Mouse (Mus musculus): ENCODE data around the gene Trem3. TPM values are rescaled to one million over a fixed set of nuclear protein-coding genes. Genes with fewer than 3 reads are reported as not detected.

Gene Trem3
- polyA plus RNA-seq, 1 experiment from 2014 or later = not detected

DNA sequence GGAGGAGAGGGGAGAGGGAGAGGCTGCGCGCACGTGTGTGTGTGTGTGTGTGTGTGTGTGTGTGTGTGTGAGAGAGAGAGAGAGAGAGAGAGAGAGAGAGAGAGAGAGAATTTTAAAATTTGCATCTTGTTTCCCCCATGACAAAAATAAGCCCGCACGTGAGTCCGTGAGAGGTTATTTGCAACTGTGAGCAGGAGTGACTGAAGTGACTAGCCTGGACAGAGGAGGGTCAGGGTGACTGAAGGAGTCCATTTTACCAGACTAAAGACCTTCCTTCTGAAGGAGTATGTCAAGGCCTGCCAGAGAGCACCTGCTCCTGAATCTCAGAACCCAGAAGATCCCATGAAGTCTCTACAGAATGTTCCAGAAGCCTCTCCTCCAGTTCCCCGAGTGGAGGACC is 52.2 kb downstream of the Trem3 start:
- DNase-seq (ENCODE audit: low spot score) (no peak), ATAC-seq (no peak)
- no peaks in the 10 kb centered on the region for H3K4me1 ChIP-seq (ENCODE audit: control insufficient read depth, insufficient read depth, low read length)
- no peak overlapping the region for H3K4me3 ChIP-seq (ENCODE audit: low read depth, low read length)
- H3K27ac ChIP-seq (ENCODE audit: low read depth, low read length) = no peak overlapping the region
- no peak overlapping the region for H3K4me2 ChIP-seq (ENCODE audit: low read length)
- no peak overlapping the region for H3K9ac ChIP-seq (ENCODE audit: low read length)
- H3K27me3 ChIP-seq (replicated peaks; ENCODE audit: control insufficient read depth, insufficient read depth, low read length) = no peaks in the 10 kb centered on the region
- WGBS = 53% methylated on average over 7 of the region's 7 CpGs
- H3K36me3 ChIP-seq (ENCODE audit: control insufficient read depth, insufficient read depth, low read length) = no peaks in the 10 kb centered on the region
- no peaks in the 10 kb centered on the region for H3K9me3 ChIP-seq (replicated peaks; ENCODE audit: control insufficient read depth, low read length)

DNA sequence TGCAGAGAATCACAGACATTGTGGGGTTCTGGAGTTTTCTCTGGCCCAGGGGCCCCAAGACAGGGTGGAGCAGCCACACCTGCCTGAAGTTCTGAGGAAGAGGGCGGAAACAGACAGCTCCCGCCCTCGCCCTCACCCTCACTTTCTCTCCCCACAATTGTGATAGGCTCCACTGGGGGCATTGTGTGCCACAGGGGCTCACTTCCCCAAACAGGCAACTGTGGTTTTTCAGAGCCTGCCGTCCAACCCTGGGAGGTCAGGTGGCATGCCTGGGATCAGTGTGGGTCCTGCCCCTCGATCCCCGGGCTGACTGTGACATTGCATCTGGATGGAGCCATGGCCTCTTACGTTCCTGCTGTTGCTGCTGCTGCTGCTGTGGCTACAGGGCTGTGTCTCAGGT is 52.6 kb downstream of the Trem3 start:
- no peak for ATAC-seq
- Histone ChIP-seq H3K9ac (ENCODE audit: low read length) (no peak overlapping the region), H3K27me3 (replicated peaks; ENCODE audit: control insufficient read depth, insufficient read depth, low read length) (no peaks in the 10 kb centered on the region), H3K4me1 (ENCODE audit: control insufficient read depth, insufficient read depth, low read length) (no peaks in the 10 kb centered on the region), H3K36me3 (ENCODE audit: control insufficient read depth, insufficient read depth, low read length) (no peaks in the 10 kb centered on the region), H3K27ac (ENCODE audit: low read depth, low read length) (no peak overlapping the region), H3K4me3 (ENCODE audit: low read depth, low read length) (no peak overlapping the region), H3K9me3 (replicated peaks; ENCODE audit: control insufficient read depth, low read length) (no peaks in the 10 kb centered on the region), H3K4me2 (ENCODE audit: low read length) (no peak overlapping the region)
- DNase-seq (ENCODE audit: low spot score) = no peak
- 85% methylated on average over 7 of the region's 7 CpGs for WGBS

DNA sequence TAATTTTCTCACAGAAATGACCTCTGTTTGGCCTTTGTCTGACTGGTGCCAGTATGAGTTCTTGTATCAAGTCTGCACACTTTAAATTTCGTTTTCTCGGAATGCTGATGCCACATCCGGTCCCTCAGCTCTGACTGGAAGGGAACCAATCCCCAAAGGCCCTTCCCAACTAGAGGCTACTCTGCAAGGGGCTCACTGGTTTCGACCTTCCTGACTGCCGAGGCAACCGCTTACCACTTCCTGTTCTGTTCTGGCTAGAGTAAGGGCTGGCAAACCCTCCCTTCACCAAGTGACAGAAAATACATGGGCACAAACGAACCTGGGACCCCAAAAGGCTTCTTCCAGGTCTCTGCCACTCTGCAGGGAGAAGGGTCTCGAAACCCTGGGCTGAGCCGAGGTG is 53.3 kb downstream of the Trem3 start:
- ATAC-seq (no peak), DNase-seq (ENCODE audit: low spot score) (no peak)
- Histone ChIP-seq H3K4me2 (ENCODE audit: low read length) (no peak overlapping the region), H3K27me3 (replicated peaks; ENCODE audit: control insufficient read depth, insufficient read depth, low read length) (no peaks in the 10 kb centered on the region), H3K9me3 (replicated peaks; ENCODE audit: control insufficient read depth, low read length) (no peaks in the 10 kb centered on the region), H3K4me1 (ENCODE audit: control insufficient read depth, insufficient read depth, low read length) (no peaks in the 10 kb centered on the region), H3K9ac (ENCODE audit: low read length) (no peak overlapping the region), H3K36me3 (ENCODE audit: control insufficient read depth, insufficient read depth, low read length) (no peaks in the 10 kb centered on the region), H3K4me3 (ENCODE audit: low read depth, low read length) (no peak overlapping the region), H3K27ac (ENCODE audit: low read depth, low read length) (no peak overlapping the region)
- 83% methylated on average over 9 of the region's 9 CpGs for WGBS

DNA sequence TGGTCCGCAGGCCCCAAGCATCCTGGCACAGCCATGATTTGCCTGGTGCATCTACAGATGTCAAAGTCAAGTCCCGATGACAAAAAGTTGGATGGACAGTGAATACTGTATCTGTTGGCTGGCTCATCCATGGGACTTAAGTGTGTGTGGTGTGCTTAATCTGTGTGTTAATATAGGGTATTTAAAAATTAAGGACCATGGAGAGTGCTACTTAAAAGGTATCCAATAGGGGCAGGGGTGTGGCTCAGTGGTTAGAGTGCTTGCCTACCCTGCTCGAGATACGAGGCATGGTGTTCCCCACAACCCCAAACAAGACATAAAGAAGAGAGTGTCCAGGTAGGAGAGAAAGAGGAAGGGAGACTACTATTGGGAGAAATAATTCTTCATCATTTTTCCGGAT is 54.2 kb downstream of the Trem3 start:
- ATAC-seq (no peak), DNase-seq (ENCODE audit: low spot score) (no peak)
- no peak overlapping the region for H3K9ac ChIP-seq (ENCODE audit: low read length)
- no peaks in the 10 kb centered on the region for H3K9me3 ChIP-seq (replicated peaks; ENCODE audit: control insufficient read depth, low read length)
- H3K36me3 ChIP-seq (ENCODE audit: control insufficient read depth, insufficient read depth, low read length) = no peaks in the 10 kb centered on the region
- H3K4me2 ChIP-seq (ENCODE audit: low read length) = no peak overlapping the region
- no peak overlapping the region for H3K4me3 ChIP-seq (ENCODE audit: low read depth, low read length)
- no peaks in the 10 kb centered on the region for H3K4me1 ChIP-seq (ENCODE audit: control insufficient read depth, insufficient read depth, low read length)
- WGBS = 92% methylated on average over 5 of the region's 5 CpGs
- no peaks in the 10 kb centered on the region for H3K27me3 ChIP-seq (replicated peaks; ENCODE audit: control insufficient read depth, insufficient read depth, low read length)
- no peak overlapping the region for H3K27ac ChIP-seq (ENCODE audit: low read depth, low read length)

Other genes starting within 250 kb of the Trem3 start
- not detected in 2 replicates for gene 1700122O11Rik, start 209.5 kb upstream of the Trem3 start, polyA plus RNA-seq (2014; fragmentation: Nextera tagmentation; extraction: Ambion mirVana)
- gene 1700067P10Rik, start 158.5 kb upstream of the Trem3 start, polyA plus RNA-seq (2014; fragmentation: Nextera tagmentation; extraction: Ambion mirVana) = not detected in 2 replicates
- not detected in 2 replicates for gene 9830107B12Rik, start 101.5 kb upstream of the Trem3 start, polyA plus RNA-seq (2014; fragmentation: Nextera tagmentation; extraction: Ambion mirVana)
- gene A530064D06Rik, start 80.5 kb upstream of the Trem3 start, polyA plus RNA-seq (2014; fragmentation: Nextera tagmentation; extraction: Ambion mirVana) = not detected in 2 replicates
- gene Trem1, start 15.0 kb upstream of the Trem3 start, polyA plus RNA-seq (2014; fragmentation: Nextera tagmentation; extraction: Ambion mirVana) = not detected in 2 replicates
- 0.10 TPM in 1 of 2 replicates, not detected in the other for gene Treml4, start 16.5 kb downstream of the Trem3 start, polyA plus RNA-seq (2014; fragmentation: Nextera tagmentation; extraction: Ambion mirVana)
- not detected in 2 replicates for gene Treml2, start 51.7 kb downstream of the Trem3 start, polyA plus RNA-seq (2014; fragmentation: Nextera tagmentation; extraction: Ambion mirVana)
- 0.14 TPM in 1 of 2 replicates, not detected in the other for gene B430306N03Rik, start 68.4 kb downstream of the Trem3 start, polyA plus RNA-seq (2014; fragmentation: Nextera tagmentation; extraction: Ambion mirVana)
- gene Trem2, start 98.6 kb downstream of the Trem3 start, polyA plus RNA-seq (2014; fragmentation: Nextera tagmentation; extraction: Ambion mirVana) = 3.9 and 4.6 TPM in 2 replicates
- 0.22 and 0.42 TPM in 2 replicates for gene Treml1, start 112.1 kb downstream of the Trem3 start, polyA plus RNA-seq (2014; fragmentation: Nextera tagmentation; extraction: Ambion mirVana)
- gene Nfya, start 162.1 kb downstream of the Trem3 start, polyA plus RNA-seq (2014; fragmentation: Nextera tagmentation; extraction: Ambion mirVana) = 20.7 and 23.2 TPM in 2 replicates
- gene Oard1, start 162.2 kb downstream of the Trem3 start, polyA plus RNA-seq (2014; fragmentation: Nextera tagmentation; extraction: Ambion mirVana) = 59.2 and 73.6 TPM in 2 replicates
- gene Apobec2, start 185.2 kb downstream of the Trem3 start, polyA plus RNA-seq (2014; fragmentation: Nextera tagmentation; extraction: Ambion mirVana) = 0.24 and 0.46 TPM in 2 replicates
- 1.6 and 2.6 TPM in 2 replicates for gene Tspo2, start 203.7 kb downstream of the Trem3 start, polyA plus RNA-seq (2014; fragmentation: Nextera tagmentation; extraction: Ambion mirVana)
- gene Unc5cl, start 207.1 kb downstream of the Trem3 start, polyA plus RNA-seq (2014; fragmentation: Nextera tagmentation; extraction: Ambion mirVana) = 0.17 and 0.50 TPM in 2 replicates